Mouse (Mus musculus): ENCODE data around the gene C2cd3.

Gene C2cd3

GRCm38 (mm10) chr7:100493484-100494414 lies 121.7 kb downstream of the C2cd3 start:
- no peaks in the 10 kb centered on the region for H3K9me3 ChIP-seq (ENCODE audit: low read length)
- H3K4me3 ChIP-seq (replicated peaks; ENCODE audit: low read length): peak overlapping the region; percentile 88
- peaks cover 46% of the 10 kb centered on the region for H3K36me3 ChIP-seq (ENCODE audit: insufficient read depth, low read length)
- H3K4me1 ChIP-seq (replicated peaks; ENCODE audit: low read depth, low read length): peaks cover 62% of the 10 kb centered on the region
- no peak for TF ChIP-seq CTCF (conservative IDR thresholded peaks at IDR 0.05; ENCODE audit: low read length)
- TF ChIP-seq POU5F1 (IDR thresholded peaks at IDR 0.05; ENCODE audit: borderline replicate concordance, low read length): no peak
- no peak for TF ChIP-seq NANOG (IDR thresholded peaks at IDR 0.05; ENCODE audit: borderline replicate concordance, low read length)
- no peaks in the 10 kb centered on the region for H3K27me3 ChIP-seq (ENCODE audit: insufficient read depth, low read length)

GRCm38 (mm10) chr7:100494415-100494831 lies 122.4 kb downstream of the C2cd3 start:
- peaks cover 66% of the 10 kb centered on the region for H3K4me1 ChIP-seq (replicated peaks; ENCODE audit: low read depth, low read length)
- TF ChIP-seq CTCF (conservative IDR thresholded peaks at IDR 0.05; ENCODE audit: low read length) (no peak), POU5F1 (IDR thresholded peaks at IDR 0.05; ENCODE audit: borderline replicate concordance, low read length) (no peak), NANOG (IDR thresholded peaks at IDR 0.05; ENCODE audit: borderline replicate concordance, low read length) (no peak)
- peak overlapping the region; percentile 88 for H3K4me3 ChIP-seq (replicated peaks; ENCODE audit: low read length)
- H3K9me3 ChIP-seq (ENCODE audit: low read length): no peaks in the 10 kb centered on the region
- peaks cover 53% of the 10 kb centered on the region for H3K36me3 ChIP-seq (ENCODE audit: insufficient read depth, low read length)
- no peaks in the 10 kb centered on the region for H3K27me3 ChIP-seq (ENCODE audit: insufficient read depth, low read length)

GRCm38 (mm10) chr7:100495042-100495441 lies 123.0 kb downstream of the C2cd3 start:
- H3K27me3 ChIP-seq (ENCODE audit: insufficient read depth, low read length): no peaks in the 10 kb centered on the region
- no peaks in the 10 kb centered on the region for H3K9me3 ChIP-seq (ENCODE audit: low read length)
- H3K4me1 ChIP-seq (replicated peaks; ENCODE audit: low read depth, low read length): peaks cover 72% of the 10 kb centered on the region
- TF ChIP-seq NANOG (IDR thresholded peaks at IDR 0.05; ENCODE audit: borderline replicate concordance, low read length) (no peak), CTCF (conservative IDR thresholded peaks at IDR 0.05; ENCODE audit: low read length) (no peak), POU5F1 (IDR thresholded peaks at IDR 0.05; ENCODE audit: borderline replicate concordance, low read length) (no peak)
- peak overlapping the region; percentile 88 for H3K4me3 ChIP-seq (replicated peaks; ENCODE audit: low read length)
- H3K36me3 ChIP-seq (ENCODE audit: insufficient read depth, low read length): peaks cover 59% of the 10 kb centered on the region

- no peaks in the 10 kb centered on the region for H3K9me3 ChIP-seq (ENCODE audit: low read length)
- H3K4me3 ChIP-seq (replicated peaks; ENCODE audit: low read length): peak overlapping the region; percentile 88
- TF ChIP-seq CTCF (conservative IDR thresholded peaks at IDR 0.05; ENCODE audit: low read length) (no peak), POU5F1 (IDR thresholded peaks at IDR 0.05; ENCODE audit: borderline replicate concordance, low read length) (no peak), NANOG (IDR thresholded peaks at IDR 0.05; ENCODE audit: borderline replicate concordance, low read length) (no peak)
- H3K4me1 ChIP-seq (replicated peaks; ENCODE audit: low read depth, low read length): peaks cover 79% of the 10 kb centered on the region
- no peaks in the 10 kb centered on the region for H3K27me3 ChIP-seq (ENCODE audit: insufficient read depth, low read length)
- H3K36me3 ChIP-seq (ENCODE audit: insufficient read depth, low read length): peaks cover 66% of the 10 kb centered on the region
These were observed 123.7 kb downstream of the C2cd3 start for GRCm38 (mm10) chr7:100495581-100496251.

GRCm38 (mm10) chr7:100496371-100496770 lies 124.3 kb downstream of the C2cd3 start:
- Histone ChIP-seq H3K36me3 (ENCODE audit: insufficient read depth, low read length) (peaks cover 67% of the 10 kb centered on the region), H3K4me3 (replicated peaks; ENCODE audit: low read length) (peak overlapping the region; percentile 63), H3K27me3 (ENCODE audit: insufficient read depth, low read length) (no peaks in the 10 kb centered on the region), H3K4me1 (replicated peaks; ENCODE audit: low read depth, low read length) (peaks cover 85% of the 10 kb centered on the region), H3K9me3 (ENCODE audit: low read length) (no peaks in the 10 kb centered on the region)
- no peak for TF ChIP-seq NANOG (IDR thresholded peaks at IDR 0.05; ENCODE audit: borderline replicate concordance, low read length)
- TF ChIP-seq POU5F1 (IDR thresholded peaks at IDR 0.05; ENCODE audit: borderline replicate concordance, low read length): no peak
- no peak for TF ChIP-seq CTCF (conservative IDR thresholded peaks at IDR 0.05; ENCODE audit: low read length)

GRCm38 (mm10) chr7:100496791-100497190 lies 124.8 kb downstream of the C2cd3 start:
- Histone ChIP-seq H3K36me3 (ENCODE audit: insufficient read depth, low read length) (peaks cover 67% of the 10 kb centered on the region), H3K9me3 (ENCODE audit: low read length) (no peaks in the 10 kb centered on the region), H3K27me3 (ENCODE audit: insufficient read depth, low read length) (no peaks in the 10 kb centered on the region), H3K4me1 (replicated peaks; ENCODE audit: low read depth, low read length) (peaks cover 88% of the 10 kb centered on the region), H3K4me3 (replicated peaks; ENCODE audit: low read length) (peak overlapping the region; percentile 63)
- TF ChIP-seq POU5F1 (IDR thresholded peaks at IDR 0.05; ENCODE audit: borderline replicate concordance, low read length): no peak
- no peak for TF ChIP-seq CTCF (conservative IDR thresholded peaks at IDR 0.05; ENCODE audit: low read length)
- no peak for TF ChIP-seq NANOG (IDR thresholded peaks at IDR 0.05; ENCODE audit: borderline replicate concordance, low read length)

GRCm38 (mm10) chr7:100497402-100497801 lies 125.4 kb downstream of the C2cd3 start:
- H3K36me3 ChIP-seq (ENCODE audit: insufficient read depth, low read length): peaks cover 67% of the 10 kb centered on the region
- TF ChIP-seq POU5F1 (IDR thresholded peaks at IDR 0.05; ENCODE audit: borderline replicate concordance, low read length): no peak
- TF ChIP-seq NANOG (IDR thresholded peaks at IDR 0.05; ENCODE audit: borderline replicate concordance, low read length): no peak
- TF ChIP-seq CTCF (conservative IDR thresholded peaks at IDR 0.05; ENCODE audit: low read length): no peak
- H3K4me1 ChIP-seq (replicated peaks; ENCODE audit: low read depth, low read length): peaks cover 88% of the 10 kb centered on the region
- no peaks in the 10 kb centered on the region for H3K9me3 ChIP-seq (ENCODE audit: low read length)
- peak overlapping the region; percentile 63 for H3K4me3 ChIP-seq (replicated peaks; ENCODE audit: low read length)
- no peaks in the 10 kb centered on the region for H3K27me3 ChIP-seq (ENCODE audit: insufficient read depth, low read length)

- Histone ChIP-seq H3K9me3 (ENCODE audit: low read length) (no peaks in the 10 kb centered on the region), H3K36me3 (ENCODE audit: insufficient read depth, low read length) (peaks cover 67% of the 10 kb centered on the region), H3K4me3 (replicated peaks; ENCODE audit: low read length) (peak overlapping the region; percentile 63), H3K4me1 (replicated peaks; ENCODE audit: low read depth, low read length) (peaks cover 91% of the 10 kb centered on the region), H3K27me3 (ENCODE audit: insufficient read depth, low read length) (no peaks in the 10 kb centered on the region)
- TF ChIP-seq POU5F1 (IDR thresholded peaks at IDR 0.05; ENCODE audit: borderline replicate concordance, low read length) (no peak), NANOG (IDR thresholded peaks at IDR 0.05; ENCODE audit: borderline replicate concordance, low read length) (no peak), CTCF (conservative IDR thresholded peaks at IDR 0.05; ENCODE audit: low read length) (no peak)
These were observed 125.9 kb downstream of the C2cd3 start for GRCm38 (mm10) chr7:100497982-100498381.
